Mouse (Mus musculus): ENCODE data around the gene Atp8b5. TPM values are rescaled to one million over a fixed set of nuclear protein-coding genes. Genes with fewer than 3 reads are reported as not detected.

Gene Atp8b5
- polyA plus RNA-seq, 1 experiment = 0.68 TPM

GRCm38 (mm10) chr4:43309696-43310338 is 42.9 kb downstream of the Atp8b5 start:
- DNase-seq (ENCODE audit: extremely low spot score in 1 of 2, low spot score in 1 of 2) = no peak

DNA sequence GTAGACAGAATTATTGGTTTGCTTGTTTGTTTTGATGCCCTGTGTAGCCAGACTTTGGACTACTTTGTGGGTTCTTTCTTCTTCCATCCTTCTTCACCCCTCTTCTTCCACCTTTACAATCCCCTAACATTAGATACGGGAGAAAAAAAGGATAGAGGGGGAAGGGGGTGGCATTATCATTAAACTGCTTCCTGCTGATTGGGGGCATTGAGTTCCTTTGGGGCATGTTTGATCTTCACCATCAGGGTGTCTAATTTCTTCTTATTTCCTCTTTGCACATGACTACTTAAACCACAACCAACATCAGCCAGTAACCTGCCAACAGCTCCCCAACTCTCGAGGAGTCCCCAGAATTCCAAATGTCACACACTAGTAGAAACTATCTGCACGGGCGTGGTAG is 54.6 kb downstream of the Atp8b5 start:
- no peak for DNase-seq (ENCODE audit: extremely low spot score in 1 of 2, low spot score in 1 of 2)

GRCm38 (mm10) chr4:43322336-43322735 is 55.4 kb downstream of the Atp8b5 start:
- no peak for DNase-seq (ENCODE audit: extremely low spot score in 1 of 2, low spot score in 1 of 2)

DNA sequence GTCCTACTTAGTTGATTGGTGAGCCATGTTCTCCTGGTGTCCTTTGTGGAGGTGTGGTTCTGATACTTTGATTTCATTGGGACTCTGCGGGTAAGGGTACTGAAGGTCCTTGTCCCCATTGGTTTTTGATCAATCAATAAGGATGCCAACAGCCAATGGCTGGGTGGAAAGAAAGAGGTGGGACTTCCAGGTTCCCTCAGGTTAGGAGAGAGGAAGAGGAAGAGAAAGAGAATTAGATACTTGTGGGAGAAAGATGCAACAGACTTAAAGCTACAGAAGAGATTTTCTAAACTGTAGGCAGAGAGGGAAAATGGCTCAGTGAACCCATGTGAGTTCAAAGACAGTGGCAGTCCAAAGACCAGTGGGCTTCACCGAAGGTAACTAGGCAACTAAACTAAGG is 60.2 kb downstream of the Atp8b5 start:
- no peak for DNase-seq (ENCODE audit: extremely low spot score in 1 of 2, low spot score in 1 of 2)

DNA sequence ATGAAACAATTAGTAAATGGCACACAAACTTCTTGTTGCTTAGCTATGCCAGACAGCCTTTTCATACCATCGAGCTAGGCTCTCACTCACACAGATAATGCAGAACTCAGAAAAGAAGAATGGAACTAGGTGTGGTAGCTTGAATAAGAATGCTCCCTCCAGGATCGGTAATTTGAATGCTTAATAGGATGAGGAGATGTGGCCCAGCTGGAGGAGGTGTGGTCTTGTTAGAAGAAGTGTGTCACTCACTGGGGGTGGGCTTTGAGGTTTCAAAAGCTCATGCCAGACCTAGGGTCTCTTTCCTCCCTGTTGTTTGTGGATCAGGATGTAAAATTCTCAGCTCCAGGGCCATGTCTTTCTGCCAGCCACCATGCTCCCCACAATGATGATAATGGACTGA is 67.8 kb downstream of the Atp8b5 start:
- no peak for DNase-seq (ENCODE audit: extremely low spot score in 1 of 2, low spot score in 1 of 2)

GRCm38 (mm10) chr4:43336176-43336575 is 69.2 kb downstream of the Atp8b5 start:
- DNase-seq (ENCODE audit: extremely low spot score in 1 of 2, low spot score in 1 of 2) = no peak

- no peak for DNase-seq (ENCODE audit: extremely low spot score in 1 of 2, low spot score in 1 of 2)
Measured at GRCm38 (mm10) chr4:43340096-43340804, 73.3 kb downstream of the Atp8b5 start.

DNA sequence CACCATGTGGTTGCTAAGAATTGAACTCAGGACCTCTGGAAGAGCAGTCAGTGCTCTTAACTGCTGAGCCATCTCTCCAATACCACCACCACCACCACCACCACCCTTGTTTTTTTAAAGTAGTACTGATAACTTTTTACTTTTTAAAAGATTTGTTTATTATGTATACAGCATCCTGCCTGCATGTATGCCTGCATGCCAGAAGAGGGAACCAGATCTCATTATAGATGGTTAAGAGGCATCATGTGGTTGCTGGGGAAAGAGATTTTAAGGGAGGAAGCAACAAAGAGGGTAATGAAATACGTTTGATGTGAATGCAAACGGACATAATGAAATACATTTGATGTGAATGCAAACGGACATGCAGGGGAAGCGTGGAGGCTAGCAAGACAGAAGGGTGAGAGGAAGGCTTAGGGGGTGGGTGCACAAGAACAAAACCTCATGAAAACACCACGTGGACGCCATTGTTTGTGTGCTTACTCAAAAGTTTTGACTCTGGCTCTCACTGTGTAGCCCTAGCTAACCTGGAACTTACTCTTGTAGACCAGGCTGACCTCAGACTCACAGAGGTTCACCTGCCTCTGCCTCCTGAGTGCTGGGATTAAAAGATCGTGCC is 74.4 kb downstream of the Atp8b5 start:
- no peak for DNase-seq (ENCODE audit: extremely low spot score in 1 of 2, low spot score in 1 of 2)

- DNase-seq (ENCODE audit: extremely low spot score in 1 of 2, low spot score in 1 of 2) = no peak
Measured at GRCm38 (mm10) chr4:43342443-43342842, 75.5 kb downstream of the Atp8b5 start.

GRCm38 (mm10) chr4:43344932-43345331 is 78.0 kb downstream of the Atp8b5 start:
- DNase-seq (ENCODE audit: extremely low spot score in 1 of 2, low spot score in 1 of 2) = no peak

DNA sequence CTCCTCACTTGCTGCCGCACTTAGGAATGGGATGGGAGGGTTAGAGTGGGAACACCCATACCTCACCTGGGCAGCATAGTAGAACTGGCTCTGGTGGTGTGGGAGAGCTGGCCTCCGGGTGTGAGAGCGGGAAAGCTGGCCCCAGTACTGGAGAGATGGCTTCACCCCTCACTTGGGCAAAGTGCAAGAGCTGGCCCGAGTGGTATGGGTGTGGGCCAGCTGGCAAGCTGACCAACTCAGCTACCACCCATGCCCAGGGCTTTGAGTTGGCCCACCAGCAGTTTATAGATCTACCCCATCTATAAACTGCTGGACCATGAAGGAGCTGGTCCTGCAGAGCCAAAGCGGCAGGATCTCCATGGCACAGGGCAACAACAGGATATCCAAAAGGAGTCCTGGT is 82.2 kb downstream of the Atp8b5 start:
- DNase-seq (ENCODE audit: extremely low spot score in 1 of 2, low spot score in 1 of 2) = no peak

DNA sequence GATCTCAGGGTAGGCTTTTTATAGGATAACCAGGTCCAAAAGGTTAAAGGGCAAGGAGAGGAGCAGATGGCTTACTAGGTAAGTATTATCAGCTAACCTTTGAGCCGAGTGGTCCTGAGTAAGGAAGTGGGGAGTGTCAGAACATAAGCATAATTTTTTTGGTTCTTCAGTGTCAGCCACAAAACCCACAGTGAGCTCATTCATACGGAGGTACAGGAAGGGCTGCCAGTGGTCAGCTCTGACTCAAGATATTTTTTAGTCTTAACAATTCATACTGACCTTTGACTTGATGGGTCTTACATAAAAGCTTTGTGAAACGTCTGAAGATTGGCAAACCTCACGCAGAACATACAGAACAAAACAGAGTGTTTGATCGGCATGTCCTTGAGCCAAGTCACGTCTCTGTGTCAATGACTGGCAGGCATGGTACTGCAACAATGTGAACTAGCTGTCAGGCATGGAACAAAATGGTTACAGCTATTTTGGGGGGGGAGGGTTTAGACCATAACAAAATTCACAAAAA is 83.1 kb downstream of the Atp8b5 start:
- DNase-seq (ENCODE audit: extremely low spot score in 1 of 2, low spot score in 1 of 2) = no peak

DNA sequence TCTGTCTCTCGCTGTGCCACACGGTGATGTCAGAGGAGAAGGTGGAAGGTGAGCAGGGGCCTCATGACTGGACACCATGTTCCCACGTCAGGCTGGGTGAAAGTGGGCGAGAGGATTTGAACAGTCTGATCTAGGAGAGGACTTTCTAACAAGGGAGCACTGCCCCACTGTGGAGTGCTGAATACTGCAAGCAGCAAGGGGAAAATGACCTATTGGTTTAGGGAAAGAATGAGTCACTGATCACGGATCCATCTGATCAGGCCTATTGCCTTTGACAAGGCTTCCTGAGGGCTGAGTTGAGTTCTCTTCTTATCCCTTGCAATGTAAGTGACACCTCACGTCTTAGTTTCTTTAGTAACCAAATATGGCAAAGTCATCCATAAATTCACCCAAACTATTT is 86.7 kb downstream of the Atp8b5 start:
- no peak for DNase-seq (ENCODE audit: extremely low spot score in 1 of 2, low spot score in 1 of 2)

GRCm38 (mm10) chr4:43364914-43365560 is 98.1 kb downstream of the Atp8b5 start:
- DNase-seq (ENCODE audit: extremely low spot score in 1 of 2, low spot score in 1 of 2) = no peak

- DNase-seq (ENCODE audit: extremely low spot score in 1 of 2, low spot score in 1 of 2) = no peak
Measured at GRCm38 (mm10) chr4:43367295-43367694, 100.3 kb downstream of the Atp8b5 start.

GRCm38 (mm10) chr4:43367787-43368186 is 100.8 kb downstream of the Atp8b5 start:
- no peak for DNase-seq (ENCODE audit: extremely low spot score in 1 of 2, low spot score in 1 of 2)

DNA sequence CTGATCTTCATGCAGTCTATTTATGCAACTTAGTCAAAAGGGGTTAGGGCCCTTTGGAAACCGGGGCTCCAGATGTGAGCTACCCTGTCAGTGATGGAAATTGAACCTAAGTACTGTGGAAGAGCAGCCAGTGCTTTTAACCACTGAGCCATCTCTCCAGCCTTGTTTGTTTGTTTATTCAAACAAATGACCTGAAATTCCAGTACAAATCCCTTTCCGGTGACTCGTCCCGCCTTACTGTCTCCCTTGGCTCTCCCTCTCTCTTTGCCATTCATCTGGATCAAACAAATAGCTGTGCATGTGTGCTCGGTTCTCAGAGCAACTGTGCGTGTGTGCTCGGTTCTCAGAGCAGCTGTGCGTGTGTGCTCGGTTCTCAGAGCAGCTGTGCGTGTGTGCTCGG is 104.4 kb downstream of the Atp8b5 start:
- DNase-seq (ENCODE audit: extremely low spot score in 1 of 2, low spot score in 1 of 2) = no peak

- no peak for DNase-seq (ENCODE audit: extremely low spot score in 1 of 2, low spot score in 1 of 2)
Measured at GRCm38 (mm10) chr4:43372155-43372554, 105.2 kb downstream of the Atp8b5 start.

DNA sequence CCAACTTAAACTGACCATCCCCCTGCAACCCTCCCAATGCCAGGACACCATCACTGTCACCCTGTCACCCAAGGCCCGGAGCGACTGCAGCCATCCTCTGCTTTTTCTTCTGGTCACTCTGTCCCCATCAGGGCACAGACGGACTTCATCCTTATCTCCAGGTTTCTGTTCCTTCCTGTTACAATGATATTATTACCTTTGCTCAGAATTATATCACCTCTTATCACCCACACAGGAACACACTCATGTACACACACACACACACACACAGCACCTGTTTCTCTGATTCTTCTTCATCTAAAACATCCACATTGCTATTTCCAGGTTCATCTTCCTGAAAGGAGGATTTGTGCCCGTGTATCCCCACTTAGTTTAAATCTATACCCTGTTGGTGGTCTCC is 107.3 kb downstream of the Atp8b5 start:
- no peak for DNase-seq (ENCODE audit: extremely low spot score in 1 of 2, low spot score in 1 of 2)

GRCm38 (mm10) chr4:43379601-43380000 is 112.6 kb downstream of the Atp8b5 start:
- no peak for DNase-seq (ENCODE audit: extremely low spot score in 1 of 2, low spot score in 1 of 2)

DNA sequence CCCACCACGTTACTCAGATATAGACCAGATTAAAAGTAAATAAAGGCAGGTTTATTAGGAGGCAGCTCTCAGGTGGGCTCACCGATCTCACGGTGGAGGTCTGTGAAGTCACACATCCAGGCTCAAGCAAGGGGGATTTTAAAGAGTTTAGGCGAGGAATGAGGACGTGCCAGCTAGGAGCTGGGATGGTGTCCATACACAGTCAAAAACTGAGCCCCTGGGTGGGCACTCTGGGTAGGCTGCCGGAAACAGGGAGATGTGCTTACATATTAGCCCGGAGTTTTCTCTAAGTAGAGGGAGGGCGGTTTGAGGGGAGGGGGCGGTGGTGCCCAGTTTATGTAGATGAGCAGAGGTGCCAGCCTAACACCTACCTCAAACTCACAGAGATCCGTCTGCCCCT is 114.0 kb downstream of the Atp8b5 start:
- no peak for DNase-seq (ENCODE audit: extremely low spot score in 1 of 2, low spot score in 1 of 2)
